Mouse (Mus musculus) heart, postnatal 0 days (tissue): ENCODE measurements at regions not wholly inside any gene's neighbourhood (a gene's known extent, or its start where the extent isn't known, plus 50 kb on each side); places are given as distances from the start of the nearest gene placed in this dataset.

Experiments
- ATAC-seq: fragments of 200-750 bp; cut with Nextera tagmentation; 2 replicates; pipeline ENCODE4 v1.8.0; 2017; ENCODE audit warnings: low read depth, moderate number of reproducible peaks, moderate library complexity; ENCODE audit not compliant: insufficient read depth
- DNase-seq: peaks from one replicate; pipeline ENCODE4 v3.0.0-alpha.2; 2016; ENCODE audit warnings: low spot score
- H3K27ac ChIP-seq: fragments of 300-500 bp; sonication (generic); 2 replicates; pipeline ENCODE4 v1.5.1; 2014; ENCODE audit warnings: low read depth, mild to moderate bottlenecking
- H3K27me3 ChIP-seq: fragments of 300-500 bp; sonication (generic); 2 replicates; pipeline ENCODE4 v1.6.1; 2014; ENCODE audit warnings: low read length, mixed read lengths; ENCODE audit not compliant: control insufficient read depth, insufficient read depth
- H3K36me3 ChIP-seq: fragments of 300-500 bp; sonication (generic); replicated peaks from 2 replicates; pipeline ENCODE4 v1.6.1; 2014; ENCODE audit warnings: low read length, mixed read lengths; ENCODE audit not compliant: control insufficient read depth, insufficient read depth
- H3K4me1 ChIP-seq: fragments of 300-500 bp; sonication (generic); 2 replicates; pipeline ENCODE4 v1.6.1; 2014; ENCODE audit warnings: antibody characterized with exemption; ENCODE audit not compliant: control insufficient read depth, insufficient read depth
- H3K4me2 ChIP-seq: fragments of 300-500 bp; sonication (generic); 2 replicates; pipeline ENCODE4 v1.6.1; 2014; ENCODE audit warnings: low read depth, mild to moderate bottlenecking, low read length, moderate library complexity
- H3K4me3 ChIP-seq: fragments of 300-500 bp; sonication (generic); 2 replicates; pipeline ENCODE4 v1.5.1; 2014; ENCODE audit warnings: low read depth, low read length
- H3K9ac ChIP-seq: fragments of 300-500 bp; sonication (generic); replicated peaks from 2 replicates; pipeline ENCODE4 v1.6.1; 2014; ENCODE audit warnings: low read depth, low read length, mixed read lengths
- H3K9me3 ChIP-seq: fragments of 300-500 bp; sonication (generic); replicated peaks from 2 replicates; pipeline ENCODE4 v1.6.1; 2016; ENCODE audit warnings: low read length; ENCODE audit not compliant: control insufficient read depth
- CTCF ChIP-seq: IDR thresholded peaks from 2 replicates; pipeline ENCODE4 v1.5.1; 2016; ENCODE audit warnings: antibody characterized with exemption, control low read depth, low read depth
- EP300 ChIP-seq: IDR thresholded peaks from 2 replicates; pipeline ENCODE4 v1.6.1; 2016; ENCODE audit warnings: antibody characterized with exemption, low read depth
- WGBS: fragments of 180-500 bp; shearing (Covaris S2); extraction: QIAGEN DNeasy Blood & Tissue Kit; methylation state at CpG from one replicate; pipeline ENCODE4 v1.1.7; 2014; 5-methylcytosine and 5-hydroxymethylcytosine counted together

DNA sequence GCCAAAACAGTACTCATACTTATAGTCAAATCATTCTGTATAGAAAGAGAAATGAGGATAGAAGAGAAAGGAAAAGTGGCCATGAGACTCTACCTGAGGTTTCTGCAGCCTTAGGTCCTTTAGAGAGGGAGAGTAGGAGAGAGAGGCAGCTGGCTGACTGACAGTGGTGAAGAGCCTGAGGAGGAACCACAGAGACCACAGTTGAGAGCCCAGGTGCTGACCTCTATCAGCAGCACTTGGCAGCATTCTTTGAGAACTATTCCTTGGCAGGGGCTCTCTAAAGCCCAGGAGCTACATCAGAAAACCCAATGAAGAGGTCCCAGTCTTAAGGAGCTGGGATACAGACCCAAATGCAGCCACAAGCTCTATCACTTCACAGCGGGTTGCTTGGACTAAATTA, 246.6 kb upstream of the Thbs1 start:
- TF ChIP-seq CTCF = no peak
- TF ChIP-seq EP300 = no peak
- H3K4me2 ChIP-seq = no peak overlapping the region
- H3K27me3 ChIP-seq = no peaks in the 10 kb centered on the region
- H3K27ac ChIP-seq = no peak overlapping the region
- H3K36me3 ChIP-seq = no peaks in the 10 kb centered on the region
- ATAC-seq = no peak
- no peak for DNase-seq
- H3K9ac ChIP-seq = no peak overlapping the region
- H3K4me3 ChIP-seq = no peak overlapping the region
- H3K4me1 ChIP-seq = peaks cover 5% of the 10 kb centered on the region; the same call in 1 of the 2 replicates
- no peaks in the 10 kb centered on the region for H3K9me3 ChIP-seq
- 96% methylated on average over 1 of the region's 1 CpGs for WGBS

GRCm38 (mm10) chr2:117866946-117867345, 244.7 kb upstream of the Thbs1 start:
- H3K9me3 ChIP-seq = no peaks in the 10 kb centered on the region
- WGBS = 47% methylated on average over 4 of the region's 4 CpGs
- no peak overlapping the region for H3K4me2 ChIP-seq
- H3K36me3 ChIP-seq = no peaks in the 10 kb centered on the region
- TF ChIP-seq CTCF (no peak), EP300 (no peak)
- DNase-seq (no peak), ATAC-seq (no peak)
- no peaks in the 10 kb centered on the region for H3K27me3 ChIP-seq
- H3K4me3 ChIP-seq = no peak overlapping the region
- peak overlapping the region; percentile 15; the same call in 1 of the 2 replicates for H3K27ac ChIP-seq
- H3K4me1 ChIP-seq = peaks cover 5% of the 10 kb centered on the region; the same call in 1 of the 2 replicates
- H3K9ac ChIP-seq = no peak overlapping the region

DNA sequence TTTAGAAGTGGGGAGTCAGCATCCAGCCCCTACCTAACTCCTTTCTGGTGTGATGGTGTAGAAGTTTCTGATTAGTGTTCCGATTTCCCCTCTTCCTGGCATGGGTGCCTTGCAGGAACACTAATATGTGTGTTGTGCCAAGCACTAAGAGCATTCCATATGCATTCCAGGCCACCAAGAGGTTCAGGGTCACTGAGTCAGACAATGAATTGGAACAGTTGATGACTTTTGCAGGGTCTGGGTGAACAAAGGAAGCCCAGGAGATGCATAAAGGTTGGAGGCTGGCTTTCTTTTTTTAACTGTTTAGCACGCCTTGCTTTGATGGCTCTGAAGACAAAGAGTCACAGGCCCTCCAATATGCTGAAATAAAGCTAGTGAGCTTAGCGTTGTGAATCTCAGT, 244.3 kb upstream of the Thbs1 start:
- peak; percentile 33; the same call in 1 of the 2 replicates for ATAC-seq
- Histone ChIP-seq H3K9ac (no peak overlapping the region), H3K4me2 (no peak overlapping the region), H3K4me1 (peaks cover 5% of the 10 kb centered on the region; the same call in 1 of the 2 replicates), H3K27ac (peak overlapping the region; percentile 15; the same call in 1 of the 2 replicates), H3K9me3 (no peaks in the 10 kb centered on the region), H3K27me3 (no peaks in the 10 kb centered on the region), H3K4me3 (no peak overlapping the region), H3K36me3 (no peaks in the 10 kb centered on the region)
- no peak for TF ChIP-seq CTCF
- no peak for TF ChIP-seq EP300
- no peak for DNase-seq
- 60% methylated on average over 3 of the region's 3 CpGs for WGBS

GRCm38 (mm10) chr2:117868857-117869256, 242.8 kb upstream of the Thbs1 start:
- Histone ChIP-seq H3K27me3 (no peaks in the 10 kb centered on the region), H3K4me2 (no peak overlapping the region), H3K27ac (no peak overlapping the region), H3K4me3 (no peak overlapping the region), H3K9ac (no peak overlapping the region), H3K4me1 (no peaks in the 10 kb centered on the region; the same call in 1 of the 2 replicates), H3K9me3 (no peaks in the 10 kb centered on the region), H3K36me3 (no peaks in the 10 kb centered on the region)
- ATAC-seq (no peak), DNase-seq (no peak)
- no peak for TF ChIP-seq EP300
- TF ChIP-seq CTCF = no peak
- WGBS = 90% methylated on average over 1 of the region's 1 CpGs

DNA sequence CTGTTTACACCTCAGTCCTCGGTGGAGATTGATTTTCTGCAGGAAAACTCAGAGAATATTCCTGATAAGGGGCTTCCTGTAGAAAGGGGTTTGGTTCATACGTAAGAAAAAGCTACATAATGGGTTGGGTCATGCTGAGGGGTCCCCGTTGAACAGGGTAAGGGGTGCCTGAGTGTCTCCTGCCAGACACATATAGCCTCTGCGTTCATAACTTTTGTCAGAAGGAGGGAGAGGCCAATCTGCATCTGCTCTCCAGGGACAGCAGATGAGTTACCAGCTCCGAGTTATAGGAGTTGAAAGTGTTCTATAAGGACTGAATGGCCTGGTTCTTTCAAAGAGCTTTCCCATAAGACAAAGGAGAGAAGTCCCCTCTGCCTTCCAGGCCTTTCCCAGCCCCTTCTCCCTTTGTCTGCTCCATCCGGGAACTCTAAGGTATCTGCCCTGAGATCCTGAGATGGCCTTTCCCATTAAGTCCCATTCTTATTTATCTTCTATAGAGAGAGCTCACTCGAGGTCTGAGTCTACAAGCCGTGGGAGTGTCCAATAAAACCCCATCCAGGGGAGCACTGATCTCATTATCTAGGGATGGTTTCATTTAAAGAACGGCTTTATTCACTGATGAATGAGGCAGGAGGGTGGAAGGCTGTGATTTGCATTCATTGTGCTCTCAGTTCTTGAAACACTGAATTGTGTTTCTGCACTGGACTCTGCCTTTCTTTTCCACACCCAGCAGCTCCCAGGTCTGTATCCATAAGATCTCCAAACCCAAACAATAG, 240.0 kb upstream of the Thbs1 start:
- DNase-seq = no peak
- Histone ChIP-seq H3K27me3 (no peaks in the 10 kb centered on the region), H3K9ac (no peak overlapping the region), H3K4me1 (no peaks in the 10 kb centered on the region; the same call in 1 of the 2 replicates), H3K9me3 (no peaks in the 10 kb centered on the region), H3K4me3 (no peak overlapping the region), H3K4me2 (no peak overlapping the region), H3K36me3 (no peaks in the 10 kb centered on the region), H3K27ac (no peak overlapping the region)
- 44% methylated on average over 9 of the region's 9 CpGs for WGBS
- TF ChIP-seq CTCF = no peak
- TF ChIP-seq EP300 = no peak
- ATAC-seq = no peak

GRCm38 (mm10) chr2:117877816-117878215, 233.9 kb upstream of the Thbs1 start:
- 60% methylated on average over 6 of the region's 6 CpGs for WGBS
- H3K36me3 ChIP-seq = no peaks in the 10 kb centered on the region
- ATAC-seq = no peak
- H3K4me2 ChIP-seq = no peak overlapping the region
- DNase-seq = no peak
- no peak overlapping the region for H3K9ac ChIP-seq
- TF ChIP-seq EP300 = no peak
- TF ChIP-seq CTCF = no peak
- H3K9me3 ChIP-seq = no peaks in the 10 kb centered on the region
- no peak overlapping the region for H3K4me3 ChIP-seq
- H3K27ac ChIP-seq = no peak overlapping the region
- no peaks in the 10 kb centered on the region for H3K27me3 ChIP-seq
- H3K4me1 ChIP-seq = no peaks in the 10 kb centered on the region
